Mouse (Mus musculus): Measurements from ENCODE around the gene BC051142. TPM values are rescaled to one million over a fixed set of nuclear protein-coding genes. Genes with fewer than 3 reads are reported as not detected.

BC051142 gene
- polyA plus RNA-seq, 2 experiments: 0.85 to 1.4 TPM

- H3K4me2 ChIP-seq (replicated peaks; ENCODE audit: low read depth, low read length, severe bottlenecking): no peak overlapping the region
- no peak overlapping the region for H3K4me3 ChIP-seq (replicated peaks; ENCODE audit: low read length)
- TF ChIP-seq POLR2A (IDR thresholded peaks at IDR 0.05; ENCODE audit: borderline replicate concordance, extremely low read depth, insufficient read depth, insufficient read length): no peak
- no peaks in the 10 kb centered on the region for H3K9me3 ChIP-seq (ENCODE audit: control insufficient read depth, low read length)
- DNase-seq (ENCODE audit: low spot score) (no peak), ATAC-seq (ENCODE audit: low FRiP score, low read depth) (no peak)
- no peaks in the 10 kb centered on the region for H3K4me1 ChIP-seq (ENCODE audit: control insufficient read depth, insufficient read depth, low read length)
- H3K27ac ChIP-seq (replicated peaks; ENCODE audit: low read depth, low read length): no peak overlapping the region
- H3K27me3 ChIP-seq (ENCODE audit: control insufficient read depth, insufficient read depth, low read length): no peaks in the 10 kb centered on the region
- H3K36me3 ChIP-seq (ENCODE audit: control insufficient read depth, insufficient read depth, low read length): no peaks in the 10 kb centered on the region
- H3K9ac ChIP-seq (ENCODE audit: low read depth, low read length, severe bottlenecking): no peak overlapping the region
- 68% methylated on average over 4 of the region's 4 CpGs for WGBS
Measured at GRCm38 (mm10) chr17:34437120-34437519, 38.5 kb downstream of the BC051142 start.

DNA sequence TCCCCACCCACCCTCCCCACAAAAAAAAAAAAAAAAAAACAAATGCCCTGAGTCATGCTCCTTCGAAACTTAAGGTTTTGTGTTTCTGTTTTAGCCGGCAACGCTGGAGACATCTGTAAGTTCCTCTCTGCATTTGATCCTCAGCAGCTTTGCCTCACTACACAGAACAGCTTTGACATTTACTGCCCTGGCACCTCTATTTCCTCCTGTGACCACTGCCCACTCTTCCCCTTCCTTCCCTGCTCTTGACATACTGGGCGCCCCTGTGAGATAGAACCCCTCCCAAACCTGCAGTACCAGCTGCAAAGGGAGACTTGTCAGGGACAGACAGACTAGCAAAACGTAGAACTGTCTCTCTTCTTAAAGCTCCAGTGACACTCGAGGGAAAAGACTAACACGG, 39.0 kb downstream of the BC051142 start:
- no peaks in the 10 kb centered on the region for H3K27me3 ChIP-seq (ENCODE audit: control insufficient read depth, insufficient read depth, low read length)
- DNase-seq (ENCODE audit: low spot score) (no peak), ATAC-seq (ENCODE audit: low FRiP score, low read depth) (no peak)
- 58% methylated on average over 7 of the region's 7 CpGs for WGBS
- no peak overlapping the region for H3K9ac ChIP-seq (ENCODE audit: low read depth, low read length, severe bottlenecking)
- H3K27ac ChIP-seq (replicated peaks; ENCODE audit: low read depth, low read length): no peak overlapping the region
- H3K4me1 ChIP-seq (ENCODE audit: control insufficient read depth, insufficient read depth, low read length): no peaks in the 10 kb centered on the region
- H3K4me3 ChIP-seq (replicated peaks; ENCODE audit: low read length): no peak overlapping the region
- H3K4me2 ChIP-seq (replicated peaks; ENCODE audit: low read depth, low read length, severe bottlenecking): no peak overlapping the region
- H3K9me3 ChIP-seq (ENCODE audit: control insufficient read depth, low read length): no peaks in the 10 kb centered on the region
- no peak for TF ChIP-seq POLR2A (IDR thresholded peaks at IDR 0.05; ENCODE audit: borderline replicate concordance, extremely low read depth, insufficient read depth, insufficient read length)
- H3K36me3 ChIP-seq (ENCODE audit: control insufficient read depth, insufficient read depth, low read length): no peaks in the 10 kb centered on the region

GRCm38 (mm10) chr17:34438588-34438987, 40.0 kb downstream of the BC051142 start:
- WGBS: 42% methylated on average over 1 of the region's 1 CpGs

DNA sequence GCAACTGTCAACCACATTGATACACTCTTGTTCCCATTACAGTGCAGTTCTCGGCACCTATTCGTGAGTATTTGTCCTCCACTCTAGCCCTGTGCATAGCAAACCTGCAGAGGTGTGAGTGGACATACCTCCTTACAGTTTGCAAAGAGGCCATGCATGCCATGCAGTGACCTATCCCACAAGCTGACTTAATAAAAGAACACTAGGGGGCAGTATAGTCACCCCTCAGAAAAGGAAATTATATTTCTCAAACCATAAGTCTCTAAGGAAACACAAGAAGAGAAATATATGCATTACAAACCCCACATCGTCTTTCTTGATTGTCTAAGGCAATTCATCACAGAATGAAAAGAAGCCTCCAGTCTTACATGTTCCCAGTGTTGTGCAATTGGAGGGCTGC, 41.2 kb downstream of the BC051142 start:
- ATAC-seq (ENCODE audit: low FRiP score, low read depth) (no peak), DNase-seq (ENCODE audit: low spot score) (peak; percentile 63)
- no peak overlapping the region for H3K9ac ChIP-seq (ENCODE audit: low read depth, low read length, severe bottlenecking)
- no peaks in the 10 kb centered on the region for H3K27me3 ChIP-seq (ENCODE audit: control insufficient read depth, insufficient read depth, low read length)
- H3K9me3 ChIP-seq (ENCODE audit: control insufficient read depth, low read length): no peaks in the 10 kb centered on the region
- no peak overlapping the region for H3K4me3 ChIP-seq (replicated peaks; ENCODE audit: low read length)
- H3K4me2 ChIP-seq (replicated peaks; ENCODE audit: low read depth, low read length, severe bottlenecking): no peak overlapping the region
- WGBS: 48% methylated on average over 3 of the region's 3 CpGs
- H3K27ac ChIP-seq (replicated peaks; ENCODE audit: low read depth, low read length): no peak overlapping the region
- no peak for TF ChIP-seq POLR2A (IDR thresholded peaks at IDR 0.05; ENCODE audit: borderline replicate concordance, extremely low read depth, insufficient read depth, insufficient read length)
- H3K36me3 ChIP-seq (ENCODE audit: control insufficient read depth, insufficient read depth, low read length): no peaks in the 10 kb centered on the region
- no peaks in the 10 kb centered on the region for H3K4me1 ChIP-seq (ENCODE audit: control insufficient read depth, insufficient read depth, low read length)

More at GRCm38 (mm10) chr17:34438588-34438987, 40.0 kb downstream of the BC051142 start:
- ATAC-seq (ENCODE audit: low FRiP score, low read depth) (no peak), DNase-seq (ENCODE audit: low spot score) (no peak)
- Histone ChIP-seq H3K9ac (ENCODE audit: low read depth, low read length, severe bottlenecking) (no peak overlapping the region), H3K9me3 (ENCODE audit: control insufficient read depth, low read length) (no peaks in the 10 kb centered on the region), H3K4me1 (ENCODE audit: control insufficient read depth, insufficient read depth, low read length) (no peaks in the 10 kb centered on the region), H3K4me3 (replicated peaks; ENCODE audit: low read length) (no peak overlapping the region), H3K27me3 (ENCODE audit: control insufficient read depth, insufficient read depth, low read length) (no peaks in the 10 kb centered on the region), H3K36me3 (ENCODE audit: control insufficient read depth, insufficient read depth, low read length) (no peaks in the 10 kb centered on the region), H3K27ac (replicated peaks; ENCODE audit: low read depth, low read length) (no peak overlapping the region), H3K4me2 (replicated peaks; ENCODE audit: low read depth, low read length, severe bottlenecking) (no peak overlapping the region)
- no peak for TF ChIP-seq POLR2A (IDR thresholded peaks at IDR 0.05; ENCODE audit: borderline replicate concordance, extremely low read depth, insufficient read depth, insufficient read length)

DNA sequence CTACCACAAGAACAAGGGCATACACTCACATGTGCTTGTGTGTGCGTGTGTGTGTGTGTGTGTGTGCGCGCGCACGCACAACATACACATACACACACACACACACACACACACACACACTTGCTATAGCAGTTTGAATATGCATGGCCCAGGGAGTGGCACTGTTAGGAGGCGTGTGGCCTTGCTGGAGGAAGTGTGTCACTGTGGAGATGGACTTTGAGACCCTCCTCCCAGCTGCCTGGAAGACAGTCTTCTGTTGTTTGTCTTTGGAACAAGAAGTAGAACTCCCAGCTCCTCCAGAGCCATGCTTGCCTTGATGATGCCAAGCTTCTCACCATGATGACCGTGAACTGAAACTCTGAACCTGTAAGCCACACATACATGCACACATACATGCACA, 43.4 kb downstream of the BC051142 start:
- H3K9ac ChIP-seq (ENCODE audit: low read depth, low read length, severe bottlenecking): no peak overlapping the region
- H3K36me3 ChIP-seq (ENCODE audit: control insufficient read depth, insufficient read depth, low read length): no peaks in the 10 kb centered on the region
- ATAC-seq (ENCODE audit: low FRiP score, low read depth) (no peak), DNase-seq (ENCODE audit: low spot score) (no peak)
- no peak overlapping the region for H3K4me2 ChIP-seq (replicated peaks; ENCODE audit: low read depth, low read length, severe bottlenecking)
- H3K27me3 ChIP-seq (ENCODE audit: control insufficient read depth, insufficient read depth, low read length): no peaks in the 10 kb centered on the region
- no peaks in the 10 kb centered on the region for H3K9me3 ChIP-seq (ENCODE audit: control insufficient read depth, low read length)
- no peak overlapping the region for H3K27ac ChIP-seq (replicated peaks; ENCODE audit: low read depth, low read length)
- 92% methylated on average over 7 of the region's 7 CpGs for WGBS
- no peak for TF ChIP-seq POLR2A (IDR thresholded peaks at IDR 0.05; ENCODE audit: borderline replicate concordance, extremely low read depth, insufficient read depth, insufficient read length)
- H3K4me3 ChIP-seq (replicated peaks; ENCODE audit: low read length): no peak overlapping the region
- H3K4me1 ChIP-seq (ENCODE audit: control insufficient read depth, insufficient read depth, low read length): no peaks in the 10 kb centered on the region

- H3K4me3 ChIP-seq (replicated peaks; ENCODE audit: low read length): no peak overlapping the region
- no peak overlapping the region for H3K4me2 ChIP-seq (replicated peaks; ENCODE audit: low read depth, low read length, severe bottlenecking)
- 46% methylated on average over 6 of the region's 6 CpGs for WGBS
- DNase-seq (ENCODE audit: low spot score): no peak
- TF ChIP-seq POLR2A (IDR thresholded peaks at IDR 0.05; ENCODE audit: borderline replicate concordance, extremely low read depth, insufficient read depth, insufficient read length): no peak
- H3K36me3 ChIP-seq (ENCODE audit: control insufficient read depth, insufficient read depth, low read length): no peaks in the 10 kb centered on the region
- H3K27me3 ChIP-seq (ENCODE audit: control insufficient read depth, insufficient read depth, low read length): no peaks in the 10 kb centered on the region
- no peak overlapping the region for H3K27ac ChIP-seq (replicated peaks; ENCODE audit: low read depth, low read length)
- no peak overlapping the region for H3K9ac ChIP-seq (ENCODE audit: low read depth, low read length, severe bottlenecking)
- H3K9me3 ChIP-seq (ENCODE audit: control insufficient read depth, low read length): no peaks in the 10 kb centered on the region
- H3K4me1 ChIP-seq (ENCODE audit: control insufficient read depth, insufficient read depth, low read length): no peaks in the 10 kb centered on the region
- no peak for ATAC-seq (ENCODE audit: low FRiP score, low read depth)
Measured at GRCm38 (mm10) chr17:34448473-34449041, 49.9 kb downstream of the BC051142 start.
